Mouse (Mus musculus): ENCODE measurements around the gene Polg2. TPM values are rescaled to one million over a fixed set of nuclear protein-coding genes. Genes with fewer than 3 reads are reported as not detected.
"Not testable (repeated sequence)": the region's sequence is repeated elsewhere in the genome, so short reads cannot be mapped to it uniquely, and the experiment has no call there.

Gene Polg2
- polyA plus RNA-seq, 1 experiment: 5.6 TPM

GRCm38 (mm10) chr11:106793846-106794245 is 14.5 kb upstream of the Polg2 start:
- no peak for DNase-seq (ENCODE audit: low read depth, low spot score)
- WGBS: 72% methylated on average over 4 of the region's 4 CpGs

- no peak for DNase-seq (ENCODE audit: low read depth, low spot score)
- under 1% methylated on average over 6 of the region's 6 CpGs for WGBS
These were observed 10.3 kb upstream of the Polg2 start for GRCm38 (mm10) chr11:106789649-106790048.

DNA sequence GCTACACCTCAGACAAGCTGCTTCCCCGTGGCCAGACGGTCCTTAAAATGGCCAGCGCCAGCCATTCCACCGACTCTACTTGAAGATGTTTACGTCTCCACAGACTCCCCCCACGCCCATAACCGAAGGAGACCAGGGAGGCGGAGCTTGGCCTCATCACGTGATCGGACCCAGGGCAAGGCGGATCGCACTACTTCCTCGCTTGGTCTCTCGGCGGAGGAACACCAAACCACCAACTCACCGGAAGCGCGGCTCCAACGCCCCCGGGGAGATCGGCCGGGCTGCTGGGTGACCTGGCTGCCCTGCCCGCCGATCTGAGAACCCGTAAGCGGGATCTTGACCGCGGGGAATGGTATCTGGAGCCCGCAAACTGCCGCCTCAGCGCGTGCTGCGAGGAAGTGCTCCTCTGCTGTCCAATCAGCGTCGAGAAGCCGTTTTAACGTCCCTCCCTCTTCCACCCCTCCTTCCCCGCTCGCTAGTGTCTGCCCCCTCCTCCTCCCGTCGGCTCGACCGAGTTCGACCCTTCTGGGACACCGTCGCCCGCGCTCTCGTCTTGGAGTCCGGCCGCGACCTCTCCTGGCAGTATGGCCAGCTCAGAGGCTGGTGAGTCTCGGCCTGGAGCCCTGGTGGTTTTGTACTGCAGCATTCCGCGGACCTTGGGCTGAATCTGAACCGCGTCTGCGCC is 9.6 kb upstream of the Polg2 start, which contains the start of the genes Ddx5 and Cep95:
Ddx5 (minus strand) TSS at position 411 of the 685 bp plus-strand sequence.
Cep95 (plus strand) TSS at position 478 of the 685 bp plus-strand sequence.
- under 1% methylated on average over 58 of the region's 58 CpGs for WGBS
- DNase-seq (ENCODE audit: low read depth, low spot score): peak; percentile 93

GRCm38 (mm10) chr11:106788026-106788774 is 8.9 kb upstream of the Polg2 start:
- WGBS: under 1% methylated on average over 74 of the region's 79 CpGs
- peak; percentile 87 for DNase-seq (ENCODE audit: low read depth, low spot score)

GRCm38 (mm10) chr11:106787131-106788025 is 8.0 kb upstream of the Polg2 start:
- under 1% methylated on average over 65 of the region's 65 CpGs for WGBS
- no peak for DNase-seq (ENCODE audit: low read depth, low spot score)

DNA sequence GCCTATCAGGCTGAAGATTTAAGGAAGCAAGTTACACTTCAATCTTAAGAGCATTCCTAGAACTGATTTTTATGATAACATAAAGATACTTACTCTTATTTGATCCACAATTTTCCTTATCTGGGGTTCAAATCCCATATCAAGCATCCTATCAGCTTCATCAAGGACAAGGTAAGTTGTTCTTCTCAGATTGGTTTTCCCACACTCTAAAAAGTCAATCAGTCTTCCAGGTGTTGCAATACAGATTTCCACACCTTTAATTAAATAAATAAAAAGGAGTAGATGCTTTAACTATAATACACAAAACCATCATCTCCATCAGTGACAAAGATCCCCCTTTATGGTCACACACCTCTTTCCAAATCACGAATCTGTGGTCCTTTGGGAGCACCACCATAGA is 5.7 kb upstream of the Polg2 start:
- no peak for DNase-seq (ENCODE audit: low read depth, low spot score)
- 30% methylated on average over 1 of the region's 1 CpGs for WGBS

GRCm38 (mm10) chr11:106784476-106784875 is 5.1 kb upstream of the Polg2 start:
- WGBS: 52% methylated on average over 2 of the region's 2 CpGs
- no peak for DNase-seq (ENCODE audit: low read depth, low spot score)

- 51% methylated on average over 9 of the region's 9 CpGs for WGBS
- DNase-seq (ENCODE audit: low read depth, low spot score): no peak
These were observed 3.8 kb upstream of the Polg2 start for GRCm38 (mm10) chr11:106782841-106783764.

- 80% methylated on average over 7 of the region's 7 CpGs for WGBS
- not testable (repeated sequence) for DNase-seq (ENCODE audit: low read depth, low spot score)
These were observed 2.9 kb upstream of the Polg2 start for GRCm38 (mm10) chr11:106782271-106782670.

GRCm38 (mm10) chr11:106780590-106781220 is 1.4 kb upstream of the Polg2 start:
- DNase-seq (ENCODE audit: low read depth, low spot score): no peak
- WGBS: 57% methylated on average over 6 of the region's 6 CpGs

GRCm38 (mm10) chr11:106780089-106780425 is 720 bp upstream of the Polg2 start:
- WGBS: 41% methylated on average over 4 of the region's 4 CpGs
- DNase-seq (ENCODE audit: low read depth, low spot score): no peak

DNA sequence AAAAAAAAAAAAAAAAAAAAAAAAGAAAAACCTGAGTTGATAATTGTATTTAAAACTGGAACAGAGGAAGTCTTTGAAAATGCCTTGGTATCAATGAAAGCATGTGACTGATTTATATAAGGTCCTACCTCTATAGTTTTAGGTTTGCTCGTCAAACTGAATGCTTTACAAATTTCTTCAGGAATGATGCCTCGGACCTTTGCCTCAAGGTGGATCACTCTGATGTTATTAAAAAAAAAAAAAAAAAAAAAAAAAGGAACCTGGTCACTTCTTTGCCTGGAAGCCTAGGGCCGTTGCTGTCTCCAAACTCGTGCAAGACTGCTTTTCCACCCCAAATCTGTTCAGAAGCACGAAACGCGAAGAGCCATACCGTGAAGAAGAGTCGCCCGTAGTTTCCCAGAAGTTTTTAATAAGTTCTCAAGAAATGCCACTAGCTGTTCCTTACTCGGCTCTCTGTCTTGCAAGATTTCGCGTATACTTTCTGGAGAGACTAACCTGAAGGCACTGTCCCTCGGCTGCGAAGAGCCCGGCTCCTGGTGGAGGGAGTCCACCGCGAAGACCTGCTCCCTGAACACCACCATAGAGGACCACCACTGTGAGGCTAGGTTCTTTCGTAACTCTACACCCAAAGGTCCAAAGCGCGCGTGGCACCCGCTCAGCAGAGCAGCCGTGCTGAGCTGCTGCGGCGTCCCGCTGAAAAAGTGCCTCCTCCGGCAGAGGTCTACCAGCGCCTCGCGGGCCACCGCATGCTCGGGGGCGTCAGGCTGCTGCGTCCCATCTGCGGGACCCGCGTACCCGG is 549 bp downstream of the Polg2 start:
- no peak for DNase-seq (ENCODE audit: low read depth, low spot score)
- WGBS: under 1% methylated on average over 39 of the region's 39 CpGs

- 55% methylated on average over 7 of the region's 7 CpGs for WGBS
- DNase-seq (ENCODE audit: low read depth, low spot score): no peak
These were observed 1.2 kb downstream of the Polg2 start for GRCm38 (mm10) chr11:106778132-106778531.

DNA sequence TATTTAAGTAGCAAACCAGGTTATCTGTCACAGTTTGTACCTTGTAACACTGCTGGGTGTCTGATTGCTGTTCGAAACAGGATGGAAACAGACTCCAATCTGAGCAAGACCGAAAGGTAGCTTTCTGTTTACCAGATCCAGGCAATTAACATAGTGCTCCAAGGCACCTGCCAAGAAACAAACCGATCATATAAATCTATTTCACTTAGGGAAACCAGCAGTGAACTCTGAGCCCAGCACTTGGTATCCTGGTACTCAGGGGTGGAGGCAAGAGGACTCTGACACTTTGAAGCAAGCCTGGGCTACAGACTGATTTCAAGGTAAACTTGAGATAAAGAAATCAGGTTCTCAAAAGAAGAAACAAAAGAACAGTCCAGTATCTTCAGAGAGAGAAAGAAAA is 1.9 kb downstream of the Polg2 start:
- DNase-seq (ENCODE audit: low read depth, low spot score): peak; percentile 76
- 31% methylated on average over 3 of the region's 3 CpGs for WGBS

- WGBS: 35% methylated on average over 4 of the region's 4 CpGs
These were observed 2.4 kb downstream of the Polg2 start for GRCm38 (mm10) chr11:106776960-106777359.

DNA sequence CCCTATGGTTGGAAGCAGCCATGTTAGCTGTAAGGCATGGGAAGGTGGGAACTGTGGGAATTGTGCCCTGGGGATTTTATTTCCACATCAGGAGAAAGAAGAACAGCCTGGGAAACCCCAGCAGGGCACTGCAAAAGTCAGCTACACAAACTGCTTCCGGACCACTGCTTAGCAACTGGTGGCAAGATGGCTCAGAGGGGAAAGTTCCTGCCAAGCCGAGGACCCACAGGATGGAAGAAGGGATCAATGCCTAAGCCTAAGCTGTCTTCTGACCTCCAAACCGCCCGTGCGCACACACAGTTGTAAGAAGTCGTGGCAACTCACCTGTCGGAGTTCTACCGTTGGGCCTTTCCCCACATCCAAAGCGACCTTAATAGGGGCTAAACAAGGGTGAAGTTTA is 6.3 kb downstream of the Polg2 start:
- 95% methylated on average over 9 of the region's 9 CpGs for WGBS
- DNase-seq (ENCODE audit: low read depth, low spot score): no peak

More at GRCm38 (mm10) chr11:106776960-106777359, 2.4 kb downstream of the Polg2 start:
- DNase-seq (ENCODE audit: low read depth, low spot score): no peak

DNA sequence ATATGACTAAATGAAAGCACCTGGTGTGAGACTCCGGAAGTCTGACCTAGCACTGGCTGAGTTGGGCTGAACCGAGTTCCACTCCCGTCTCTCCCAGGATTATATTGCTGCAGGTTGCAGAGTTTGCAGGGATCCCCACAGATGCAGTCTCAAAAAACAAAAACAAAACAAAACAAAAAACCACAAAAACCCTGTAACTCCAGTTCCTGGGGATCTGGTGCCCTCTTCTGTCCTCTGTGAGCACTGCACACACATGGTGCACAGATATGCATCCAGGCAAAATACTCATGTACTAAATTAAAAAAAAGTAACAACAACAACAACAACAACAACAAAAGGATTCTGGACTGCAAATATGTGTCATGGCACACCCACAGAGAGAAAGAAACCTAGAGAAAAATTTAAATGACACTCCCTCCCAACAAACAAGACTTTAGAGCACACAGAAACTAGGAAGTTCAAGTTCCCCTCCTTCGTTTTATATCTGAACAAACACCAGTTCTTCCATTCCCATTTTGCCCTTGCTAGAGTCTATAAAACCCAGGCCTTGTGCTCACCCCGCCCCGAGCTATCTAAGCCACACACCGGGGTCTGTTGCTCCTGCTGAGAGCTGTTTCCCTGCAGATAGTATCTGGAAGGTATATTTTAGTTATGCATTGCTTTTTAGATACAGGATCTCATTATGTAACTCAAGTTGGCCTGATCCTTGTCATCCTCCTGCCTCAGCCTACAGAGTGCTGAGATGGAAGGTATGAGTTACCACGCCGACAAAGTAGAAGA is 9.0 kb downstream of the Polg2 start:
- no peak for DNase-seq (ENCODE audit: low read depth, low spot score)
- WGBS: 71% methylated on average over 9 of the region's 9 CpGs
